Mouse (Mus musculus) embryonic facial prominence, embryonic 12.5 days (tissue): Measurements from ENCODE around the gene Slc8a1. TPM values are rescaled to one million over a fixed set of nuclear protein-coding genes. Genes with fewer than 3 reads are reported as not detected.
A peak's percentile ranks its signal among the peaks of the same experiment; 100 is the strongest.

Source experiments
- ATAC-seq: fragments of 200-750 bp; cut with Nextera tagmentation; 2 replicates; pipeline ENCODE4 v1.8.0; 2017; ENCODE audit not compliant: insufficient number of reproducible peaks, insufficient read depth, low FRiP score, low TSS enrichment
- H3K27ac ChIP-seq: fragments of 300-500 bp; sonication (generic); 2 replicates; pipeline ENCODE4 v1.5.1; 2016; ENCODE audit warnings: mild to moderate bottlenecking
- H3K27me3 ChIP-seq: fragments of 300-500 bp; sonication (generic); 2 replicates; pipeline ENCODE4 v1.6.1; 2016; ENCODE audit warnings: mild to moderate bottlenecking, moderate library complexity
- H3K36me3 ChIP-seq: fragments of 300-500 bp; sonication (generic); 2 replicates; pipeline ENCODE4 v1.6.1; 2016; ENCODE audit warnings: mild to moderate bottlenecking
- H3K4me1 ChIP-seq: fragments of 300-500 bp; sonication (generic); 2 replicates; pipeline ENCODE4 v1.6.1; 2016
- H3K4me2 ChIP-seq: fragments of 300-500 bp; sonication (generic); replicated peaks from 2 replicates; pipeline ENCODE4 v1.6.1; 2016; ENCODE audit warnings: mild to moderate bottlenecking, moderate library complexity
- H3K4me3 ChIP-seq: fragments of 300-500 bp; sonication (generic); 2 replicates; pipeline ENCODE4 v1.5.1; 2016; ENCODE audit warnings: mild to moderate bottlenecking
- H3K9ac ChIP-seq: fragments of 300-500 bp; sonication (generic); 2 replicates; pipeline ENCODE4 v1.6.1; 2016; ENCODE audit warnings: mild to moderate bottlenecking, moderate library complexity
- H3K9me3 ChIP-seq: fragments of 300-500 bp; sonication (generic); 2 replicates; pipeline ENCODE4 v1.6.1; 2016; ENCODE audit warnings: mild to moderate bottlenecking, moderate library complexity
- WGBS: fragments of 180-500 bp; shearing (Covaris S2); methylation state at CpG from one replicate; pipeline ENCODE4 v1.1.7; 2016; 5-methylcytosine and 5-hydroxymethylcytosine counted together
- polyA plus RNA-seq: library from polyadenylated mRNA; unstranded; fragments of >200 nt; fragmentation: Nextera tagmentation; extraction: Ambion mirVana; gene quantifications from 2 replicates; pipeline ENCODE4 v1.2.1, GENCODE M21; 2016

The Slc8a1 gene
- polyA plus RNA-seq, 1 experiment from 2014 or later, result 4.1 TPM

GRCm38 (mm10) chr17:81375901-81376300, 362.3 kb downstream of the Slc8a1 start:
- Histone ChIP-seq H3K4me3 (no peak overlapping the region), H3K9ac (no peak overlapping the region), H3K9me3 (no peaks in the 10 kb centered on the region), H3K4me1 (no peaks in the 10 kb centered on the region), H3K27ac (no peak overlapping the region), H3K27me3 (no peaks in the 10 kb centered on the region), H3K36me3 (no peaks in the 10 kb centered on the region), H3K4me2 (no peak overlapping the region)
- 88% methylated on average over 6 of the region's 6 CpGs for WGBS
- ATAC-seq, result no peak

- Histone ChIP-seq H3K4me2 (no peak overlapping the region), H3K4me1 (no peaks in the 10 kb centered on the region), H3K9me3 (no peaks in the 10 kb centered on the region), H3K27me3 (no peaks in the 10 kb centered on the region), H3K4me3 (no peak overlapping the region), H3K27ac (no peak overlapping the region), H3K36me3 (no peaks in the 10 kb centered on the region), H3K9ac (no peak overlapping the region)
- ATAC-seq, result no peak
- WGBS, result 78% methylated on average over 2 of the region's 2 CpGs
Measured at GRCm38 (mm10) chr17:81369036-81369435, 369.1 kb downstream of the Slc8a1 start.

GRCm38 (mm10) chr17:81368503-81368902, 369.7 kb downstream of the Slc8a1 start:
- ATAC-seq, result no peak
- Histone ChIP-seq H3K4me3 (no peak overlapping the region), H3K9ac (no peak overlapping the region), H3K27ac (no peak overlapping the region), H3K9me3 (no peaks in the 10 kb centered on the region), H3K4me1 (no peaks in the 10 kb centered on the region), H3K4me2 (no peak overlapping the region), H3K27me3 (no peaks in the 10 kb centered on the region), H3K36me3 (no peaks in the 10 kb centered on the region)
- 90% methylated on average over 2 of the region's 2 CpGs for WGBS

GRCm38 (mm10) chr17:81363368-81363767, 374.8 kb downstream of the Slc8a1 start:
- no peak overlapping the region for H3K4me3 ChIP-seq
- no peak overlapping the region for H3K4me2 ChIP-seq
- no peaks in the 10 kb centered on the region for H3K27me3 ChIP-seq
- no peaks in the 10 kb centered on the region for H3K4me1 ChIP-seq
- no peaks in the 10 kb centered on the region for H3K36me3 ChIP-seq
- H3K9ac ChIP-seq, result no peak overlapping the region
- no peak for ATAC-seq
- H3K27ac ChIP-seq, result no peak overlapping the region
- WGBS, result 90% methylated on average over 2 of the region's 2 CpGs
- no peaks in the 10 kb centered on the region for H3K9me3 ChIP-seq

- Histone ChIP-seq H3K4me3 (no peak overlapping the region), H3K4me2 (no peak overlapping the region), H3K4me1 (no peaks in the 10 kb centered on the region), H3K27ac (no peak overlapping the region), H3K36me3 (no peaks in the 10 kb centered on the region), H3K27me3 (no peaks in the 10 kb centered on the region), H3K9ac (no peak overlapping the region), H3K9me3 (peaks cover 3% of the 10 kb centered on the region; the same call in 1 of the 2 replicates)
- ATAC-seq, result no peak
- WGBS, result 87% methylated on average over 2 of the region's 2 CpGs
Measured at GRCm38 (mm10) chr17:81360571-81360970, 377.6 kb downstream of the Slc8a1 start.

GRCm38 (mm10) chr17:81360032-81360431, 378.1 kb downstream of the Slc8a1 start:
- no peak for ATAC-seq
- 71% methylated on average over 4 of the region's 4 CpGs for WGBS
- Histone ChIP-seq H3K27me3 (no peaks in the 10 kb centered on the region), H3K4me3 (no peak overlapping the region), H3K4me2 (no peak overlapping the region), H3K27ac (no peak overlapping the region), H3K4me1 (no peaks in the 10 kb centered on the region), H3K9ac (no peak overlapping the region), H3K9me3 (peaks cover 9% of the 10 kb centered on the region; the same call in 1 of the 2 replicates), H3K36me3 (no peaks in the 10 kb centered on the region)

GRCm38 (mm10) chr17:81336024-81336754, 402.0 kb downstream of the Slc8a1 start:
- H3K27ac ChIP-seq, result peak overlapping the region; percentile 46; the same call in 1 of the 2 replicates

GRCm38 (mm10) chr17:81335526-81335925, 402.7 kb downstream of the Slc8a1 start:
- H3K4me3 ChIP-seq, result no peak overlapping the region
- WGBS, result 41% methylated on average over 1 of the region's 1 CpGs
- ATAC-seq, result no peak

More at GRCm38 (mm10) chr17:81336024-81336754, 402.0 kb downstream of the Slc8a1 start:
- peak; percentile 89 for ATAC-seq
- 22% methylated on average over 7 of the region's 7 CpGs for WGBS
- Histone ChIP-seq H3K36me3 (no peaks in the 10 kb centered on the region), H3K4me3 (no peak overlapping the region), H3K4me2 (peak overlapping the region; percentile 9; the same call in 1 of the 2 replicates), H3K9ac (no peak overlapping the region), H3K4me1 (peaks cover 11% of the 10 kb centered on the region), H3K9me3 (no peaks in the 10 kb centered on the region), H3K27me3 (no peaks in the 10 kb centered on the region)

More at GRCm38 (mm10) chr17:81335526-81335925, 402.7 kb downstream of the Slc8a1 start:
- Histone ChIP-seq H3K9me3 (no peaks in the 10 kb centered on the region), H3K27me3 (no peaks in the 10 kb centered on the region), H3K4me1 (peaks cover 11% of the 10 kb centered on the region), H3K9ac (no peak overlapping the region), H3K36me3 (no peaks in the 10 kb centered on the region), H3K27ac (peak overlapping the region; percentile 46; the same call in 1 of the 2 replicates), H3K4me2 (no peak overlapping the region)
